Mouse (Mus musculus): ENCODE data around the gene Spink2. TPM values are rescaled to one million over a fixed set of nuclear protein-coding genes. Genes with fewer than 3 reads are reported as not detected.
"Not testable (repeated sequence)": the region's sequence is repeated elsewhere in the genome, so short reads cannot be mapped to it uniquely, and the experiment has no call there.

Gene Spink2
- polyA plus RNA-seq, 1 experiment from 2014 or later: not detected

GRCm38 (mm10) chr5:77245787-77246671 is 34.8 kb upstream of the Spink2 start:
- Histone ChIP-seq H3K4me1 (ENCODE audit: control insufficient read depth, low read depth, low read length) (peaks cover 2% of the 10 kb centered on the region; the same call in 1 of the 2 replicates), H3K4me3 (ENCODE audit: low read depth, low read length) (peak overlapping the region; percentile 20), H3K4me2 (ENCODE audit: low read depth, low read length) (peak overlapping the region; percentile 28), H3K27ac (ENCODE audit: low read length) (no peak overlapping the region), H3K36me3 (ENCODE audit: control insufficient read depth, insufficient read depth) (no peaks in the 10 kb centered on the region), H3K9me3 (replicated peaks; ENCODE audit: control insufficient read depth, low read length) (no peaks in the 10 kb centered on the region), H3K27me3 (ENCODE audit: control insufficient read depth, insufficient read depth, low read depth, low read length) (no peaks in the 10 kb centered on the region), H3K9ac (ENCODE audit: low read depth, low read length) (no peak overlapping the region)
- WGBS (ENCODE audit: insufficient replicate concordance): 31% methylated on average over 26 of the region's 26 CpGs
- ATAC-seq (ENCODE audit: low read depth): no peak; the same call in 1 of the 2 replicates

- Histone ChIP-seq H3K9ac (ENCODE audit: low read depth, low read length) (no peak overlapping the region), H3K9me3 (replicated peaks; ENCODE audit: control insufficient read depth, low read length) (no peaks in the 10 kb centered on the region)
Observed at GRCm38 (mm10) chr5:77245463-77245786, 34.2 kb upstream of the Spink2 start.

GRCm38 (mm10) chr5:77244331-77244987 is 33.2 kb upstream of the Spink2 start:
- Histone ChIP-seq H3K36me3 (ENCODE audit: control insufficient read depth, insufficient read depth) (no peaks in the 10 kb centered on the region), H3K4me2 (ENCODE audit: low read depth, low read length) (no peak overlapping the region), H3K27ac (ENCODE audit: low read length) (no peak overlapping the region), H3K4me3 (ENCODE audit: low read depth, low read length) (no peak overlapping the region), H3K9me3 (replicated peaks; ENCODE audit: control insufficient read depth, low read length) (no peaks in the 10 kb centered on the region), H3K4me1 (ENCODE audit: control insufficient read depth, low read depth, low read length) (peaks cover 2% of the 10 kb centered on the region; the same call in 1 of the 2 replicates), H3K27me3 (ENCODE audit: control insufficient read depth, insufficient read depth, low read depth, low read length) (no peaks in the 10 kb centered on the region), H3K9ac (ENCODE audit: low read depth, low read length) (no peak overlapping the region)
- 42% methylated on average over 8 of the region's 8 CpGs for WGBS (ENCODE audit: insufficient replicate concordance)
- ATAC-seq (ENCODE audit: low read depth): no peak

More at GRCm38 (mm10) chr5:77245463-77245786, 34.2 kb upstream of the Spink2 start:
- Histone ChIP-seq H3K4me2 (ENCODE audit: low read depth, low read length) (peak overlapping the region; percentile 28), H3K4me3 (ENCODE audit: low read depth, low read length) (peak overlapping the region; percentile 20), H3K27me3 (ENCODE audit: control insufficient read depth, insufficient read depth, low read depth, low read length) (no peaks in the 10 kb centered on the region), H3K27ac (ENCODE audit: low read length) (no peak overlapping the region), H3K36me3 (ENCODE audit: control insufficient read depth, insufficient read depth) (no peaks in the 10 kb centered on the region), H3K4me1 (ENCODE audit: control insufficient read depth, low read depth, low read length) (peaks cover 2% of the 10 kb centered on the region; the same call in 1 of the 2 replicates)
- ATAC-seq (ENCODE audit: low read depth): no peak
- WGBS (ENCODE audit: insufficient replicate concordance): 37% methylated on average over 7 of the region's 7 CpGs

- WGBS (ENCODE audit: insufficient replicate concordance): 9% methylated on average over 2 of the region's 2 CpGs
- Histone ChIP-seq H3K4me2 (ENCODE audit: low read depth, low read length) (no peak overlapping the region), H3K36me3 (ENCODE audit: control insufficient read depth, insufficient read depth) (no peaks in the 10 kb centered on the region), H3K27ac (ENCODE audit: low read length) (no peak overlapping the region), H3K4me1 (ENCODE audit: control insufficient read depth, low read depth, low read length) (no peaks in the 10 kb centered on the region), H3K27me3 (ENCODE audit: control insufficient read depth, insufficient read depth, low read depth, low read length) (no peaks in the 10 kb centered on the region), H3K9me3 (replicated peaks; ENCODE audit: control insufficient read depth, low read length) (no peaks in the 10 kb centered on the region), H3K4me3 (ENCODE audit: low read depth, low read length) (no peak overlapping the region), H3K9ac (ENCODE audit: low read depth, low read length) (no peak overlapping the region)
- ATAC-seq (ENCODE audit: low read depth): no peak
Observed at GRCm38 (mm10) chr5:77237104-77237503, 25.8 kb upstream of the Spink2 start.

GRCm38 (mm10) chr5:77234921-77235320 is 23.6 kb upstream of the Spink2 start:
- no peaks in the 10 kb centered on the region for H3K4me1 ChIP-seq (ENCODE audit: control insufficient read depth, low read depth, low read length)
- no peak overlapping the region for H3K4me3 ChIP-seq (ENCODE audit: low read depth, low read length)
- no peaks in the 10 kb centered on the region for H3K36me3 ChIP-seq (ENCODE audit: control insufficient read depth, insufficient read depth)
- H3K4me2 ChIP-seq (ENCODE audit: low read depth, low read length): no peak overlapping the region
- no peak for ATAC-seq (ENCODE audit: low read depth)
- 53% methylated on average over 3 of the region's 3 CpGs for WGBS (ENCODE audit: insufficient replicate concordance)
- no peaks in the 10 kb centered on the region for H3K9me3 ChIP-seq (replicated peaks; ENCODE audit: control insufficient read depth, low read length)
- H3K27ac ChIP-seq (ENCODE audit: low read length): no peak overlapping the region
- H3K9ac ChIP-seq (ENCODE audit: low read depth, low read length): no peak overlapping the region
- no peaks in the 10 kb centered on the region for H3K27me3 ChIP-seq (ENCODE audit: control insufficient read depth, insufficient read depth, low read depth, low read length)

- not testable (repeated sequence) for ATAC-seq (ENCODE audit: low read depth); H3K4me3 ChIP-seq (ENCODE audit: low read depth, low read length); H3K36me3 ChIP-seq (ENCODE audit: control insufficient read depth, insufficient read depth); H3K27ac ChIP-seq (ENCODE audit: low read length); H3K9ac ChIP-seq (ENCODE audit: low read depth, low read length); H3K27me3 ChIP-seq (ENCODE audit: control insufficient read depth, insufficient read depth, low read depth, low read length); H3K4me1 ChIP-seq (ENCODE audit: control insufficient read depth, low read depth, low read length); H3K9me3 ChIP-seq (replicated peaks; ENCODE audit: control insufficient read depth, low read length); H3K4me2 ChIP-seq (ENCODE audit: low read depth, low read length)
- 83% methylated on average over 4 of the region's 4 CpGs for WGBS (ENCODE audit: insufficient replicate concordance)
Observed at GRCm38 (mm10) chr5:77231863-77232262, 20.6 kb upstream of the Spink2 start.

- no peak for ATAC-seq (ENCODE audit: low read depth)
- no peaks in the 10 kb centered on the region for H3K4me1 ChIP-seq (ENCODE audit: control insufficient read depth, low read depth, low read length)
- no peaks in the 10 kb centered on the region for H3K9me3 ChIP-seq (replicated peaks; ENCODE audit: control insufficient read depth, low read length)
- H3K4me3 ChIP-seq (ENCODE audit: low read depth, low read length): no peak overlapping the region
- no peaks in the 10 kb centered on the region for H3K36me3 ChIP-seq (ENCODE audit: control insufficient read depth, insufficient read depth)
- WGBS (ENCODE audit: insufficient replicate concordance): 14% methylated on average over 1 of the region's 1 CpGs
- no peak overlapping the region for H3K4me2 ChIP-seq (ENCODE audit: low read depth, low read length)
- no peaks in the 10 kb centered on the region for H3K27me3 ChIP-seq (ENCODE audit: control insufficient read depth, insufficient read depth, low read depth, low read length)
- H3K27ac ChIP-seq (ENCODE audit: low read length): no peak overlapping the region
- no peak overlapping the region for H3K9ac ChIP-seq (ENCODE audit: low read depth, low read length)
Observed at GRCm38 (mm10) chr5:77228986-77229385, 17.7 kb upstream of the Spink2 start.

- no peak overlapping the region for H3K4me3 ChIP-seq (ENCODE audit: low read depth, low read length)
- H3K27ac ChIP-seq (ENCODE audit: low read length): no peak overlapping the region
- no peaks in the 10 kb centered on the region for H3K4me1 ChIP-seq (ENCODE audit: control insufficient read depth, low read depth, low read length)
- no peak overlapping the region for H3K9ac ChIP-seq (ENCODE audit: low read depth, low read length)
- ATAC-seq (ENCODE audit: low read depth): no peak
- no peaks in the 10 kb centered on the region for H3K36me3 ChIP-seq (ENCODE audit: control insufficient read depth, insufficient read depth)
- H3K4me2 ChIP-seq (ENCODE audit: low read depth, low read length): no peak overlapping the region
- H3K27me3 ChIP-seq (ENCODE audit: control insufficient read depth, insufficient read depth, low read depth, low read length): no peaks in the 10 kb centered on the region
- no peaks in the 10 kb centered on the region for H3K9me3 ChIP-seq (replicated peaks; ENCODE audit: control insufficient read depth, low read length)
- 44% methylated on average over 11 of the region's 11 CpGs for WGBS (ENCODE audit: insufficient replicate concordance)
Observed at GRCm38 (mm10) chr5:77223043-77223975, 12.0 kb upstream of the Spink2 start.

Measured in liver, embryonic 16.5 days (tissue).